Mouse (Mus musculus) cerebellum, adult 9-11 months (tissue): ENCODE data around the gene Olfr549.

Experiments
- DNase-seq: peaks from one replicate; pipeline ENCODE4 v3.0.0; 2022

Olfr549 gene

DNA sequence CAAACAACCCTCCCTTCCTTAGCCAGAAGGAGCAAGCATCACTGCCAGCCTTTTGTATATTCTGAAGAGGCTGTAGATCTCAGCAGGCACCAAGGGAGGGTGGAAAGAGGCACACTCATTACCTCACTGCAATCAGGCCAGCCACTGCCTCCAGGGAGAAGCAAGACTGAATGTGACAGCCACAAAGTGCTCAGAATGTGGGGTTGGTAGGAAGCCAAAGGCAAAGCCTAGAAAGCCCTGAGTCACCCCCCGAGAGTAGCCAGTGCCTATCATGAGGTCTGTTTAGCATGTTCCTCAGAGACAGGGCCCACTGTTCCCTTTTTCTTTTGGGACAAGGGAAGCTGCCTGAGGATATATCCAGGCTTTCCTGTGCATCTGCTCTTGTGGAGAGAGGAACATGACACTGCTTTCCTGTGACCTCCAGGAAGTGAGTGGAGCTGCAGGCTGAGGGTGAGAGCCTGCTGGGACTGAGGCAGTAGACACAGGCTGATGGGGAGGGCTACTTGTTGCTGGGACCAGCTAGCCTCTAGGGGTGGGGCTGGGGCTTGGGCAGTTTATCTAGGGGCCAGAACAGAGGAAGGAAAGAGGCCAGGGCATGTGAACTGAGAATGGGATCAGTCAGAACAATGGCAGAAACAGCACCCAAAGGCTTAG, 47.8 kb downstream of the Olfr549 start, which contains the start of gene Olfr552:
TSS of gene Olfr552 (plus strand) at position 393 of the 654 bp plus-strand sequence.
- DNase-seq, result no peak
